Mouse (Mus musculus): ENCODE measurements around the gene Ly6g6c. TPM values are rescaled to one million over a fixed set of nuclear protein-coding genes. Genes with fewer than 3 reads are reported as not detected.

Ly6g6c gene
- polyA plus RNA-seq, 1 experiment, result 0.15 TPM

DNA sequence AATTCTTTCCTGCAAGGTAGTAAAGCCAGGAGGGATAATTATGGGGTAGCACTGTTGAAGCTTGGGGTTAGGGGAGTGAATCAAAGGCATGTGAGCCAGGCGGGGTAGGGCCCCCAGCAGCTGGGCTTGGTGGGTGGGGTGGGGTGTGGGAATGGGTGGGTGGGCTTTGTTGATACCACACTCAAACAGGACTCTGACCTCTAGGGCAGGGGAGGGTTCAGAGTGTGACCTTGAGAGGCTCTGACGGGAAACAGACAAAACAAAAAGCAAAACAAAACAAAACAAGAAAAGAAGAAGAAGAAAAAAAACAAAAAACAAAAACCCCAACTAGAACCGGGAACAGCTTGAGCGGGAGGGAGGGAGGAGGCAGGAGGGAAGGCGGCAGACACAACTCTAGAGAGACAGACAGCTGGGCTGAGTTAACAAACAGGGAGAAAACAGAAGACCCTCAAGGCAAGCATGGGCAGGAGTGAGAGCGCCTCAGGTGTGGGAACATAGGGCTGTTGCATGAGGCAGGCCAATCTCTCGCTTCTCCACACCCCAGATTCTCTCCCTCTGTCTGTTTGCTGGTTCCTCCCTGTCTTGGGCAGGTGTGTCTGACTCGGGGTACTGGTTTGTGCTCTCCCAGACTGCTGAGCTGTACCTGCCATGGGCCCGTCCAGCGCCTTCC is 11.5 kb downstream of the Ly6g6c start, which contains the start of gene Ly6g6e:
Ly6g6e (plus strand) TSS at position 396 of the 670 bp plus-strand sequence.
- peaks cover 45% of the 10 kb centered on the region for H3K4me1 ChIP-seq (ENCODE audit: control insufficient read depth, insufficient read depth, low read length)
- WGBS, result 54% methylated on average over 10 of the region's 10 CpGs
- no peaks in the 10 kb centered on the region for H3K27me3 ChIP-seq (ENCODE audit: control insufficient read depth, insufficient read depth, low read length)
- peak within 1 kb of the TSS; percentile 51 for H3K4me3 ChIP-seq (replicated peaks; ENCODE audit: insufficient read depth, low read depth, low read length)
- TF ChIP-seq POLR2A (IDR thresholded peaks at IDR 0.05; ENCODE audit: borderline replicate concordance, insufficient read depth, low read length) (no peak), CTCF (IDR thresholded peaks at IDR 0.05; ENCODE audit: borderline replicate concordance, insufficient read depth, low read depth, low read length) (no peak)
- no peak for DNase-seq
- peak within 1 kb of the TSS; percentile 19; the same call in 1 of the 2 replicates for H3K27ac ChIP-seq (ENCODE audit: insufficient read depth, low read length)

GRCm38 (mm10) chr17:35077285-35077684 is 12.1 kb downstream of the Ly6g6c start:
- 35% methylated on average over 2 of the region's 2 CpGs for WGBS
- TF ChIP-seq CTCF (IDR thresholded peaks at IDR 0.05; ENCODE audit: borderline replicate concordance, insufficient read depth, low read depth, low read length) (no peak), POLR2A (IDR thresholded peaks at IDR 0.05; ENCODE audit: borderline replicate concordance, insufficient read depth, low read length) (no peak)
- Histone ChIP-seq H3K4me3 (replicated peaks; ENCODE audit: insufficient read depth, low read depth, low read length) (no peak overlapping the region), H3K27ac (ENCODE audit: insufficient read depth, low read length) (0 out of 2 replicates have a peak overlapping the region, but pooled peaks have one; percentile 19), H3K4me1 (ENCODE audit: control insufficient read depth, insufficient read depth, low read length) (peaks cover 44% of the 10 kb centered on the region), H3K27me3 (ENCODE audit: control insufficient read depth, insufficient read depth, low read length) (no peaks in the 10 kb centered on the region)
- DNase-seq, result peak in 1 of 2 experiments; percentile 26

- no peaks in the 10 kb centered on the region for H3K27me3 ChIP-seq (ENCODE audit: control insufficient read depth, insufficient read depth, low read length)
- peak within 1 kb of the TSS; percentile 19; the same call in 1 of the 2 replicates for H3K27ac ChIP-seq (ENCODE audit: insufficient read depth, low read length)
- H3K4me3 ChIP-seq (replicated peaks; ENCODE audit: insufficient read depth, low read depth, low read length), result peak within 1 kb of the TSS; percentile 51
- peaks cover 41% of the 10 kb centered on the region for H3K4me1 ChIP-seq (ENCODE audit: control insufficient read depth, insufficient read depth, low read length)
- 17% methylated on average over 14 of the region's 14 CpGs for WGBS
- DNase-seq, result peak; percentile 37 to 67
- TF ChIP-seq CTCF (IDR thresholded peaks at IDR 0.05; ENCODE audit: borderline replicate concordance, insufficient read depth, low read depth, low read length) (peak; percentile 46; the same call in 1 of the 2 replicates), POLR2A (IDR thresholded peaks at IDR 0.05; ENCODE audit: borderline replicate concordance, insufficient read depth, low read length) (peak; percentile 27; the same call in 1 of the 2 replicates)
These were observed 12.6 kb downstream of the Ly6g6c start, which contains the start of gene Ly6g6d for GRCm38 (mm10) chr17:35077786-35078233. Ly6g6d (minus strand) TSS chr17:35078065.

DNA sequence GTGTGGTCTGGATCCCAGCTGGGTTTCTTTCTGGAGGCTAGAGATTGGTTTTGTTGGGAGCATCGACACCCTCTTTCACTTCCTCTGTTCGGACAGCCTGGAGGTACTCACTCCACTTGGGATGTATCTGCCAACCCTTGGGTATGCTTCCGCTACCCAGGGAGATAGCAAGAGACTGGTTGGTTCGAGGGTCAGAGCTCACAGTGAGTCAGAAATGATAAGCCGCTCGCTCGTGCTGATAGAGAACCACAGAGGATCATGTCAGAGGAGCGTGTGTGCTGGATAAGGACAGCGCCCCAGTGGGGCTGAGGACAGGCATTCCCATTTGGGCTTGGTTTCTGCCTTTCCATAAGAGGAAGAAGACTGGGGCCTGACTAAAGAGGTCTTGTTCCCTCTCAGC is 14.6 kb downstream of the Ly6g6c start:
- WGBS, result 55% methylated on average over 9 of the region's 9 CpGs
- H3K4me1 ChIP-seq (ENCODE audit: control insufficient read depth, insufficient read depth, low read length), result peaks cover 41% of the 10 kb centered on the region
- H3K27ac ChIP-seq (ENCODE audit: insufficient read depth, low read length), result no peak overlapping the region
- no peak for DNase-seq
- H3K4me3 ChIP-seq (replicated peaks; ENCODE audit: insufficient read depth, low read depth, low read length), result no peak overlapping the region
- TF ChIP-seq POLR2A (IDR thresholded peaks at IDR 0.05; ENCODE audit: borderline replicate concordance, insufficient read depth, low read length) (no peak), CTCF (IDR thresholded peaks at IDR 0.05; ENCODE audit: borderline replicate concordance, insufficient read depth, low read depth, low read length) (no peak)
- no peaks in the 10 kb centered on the region for H3K27me3 ChIP-seq (ENCODE audit: control insufficient read depth, insufficient read depth, low read length)

DNA sequence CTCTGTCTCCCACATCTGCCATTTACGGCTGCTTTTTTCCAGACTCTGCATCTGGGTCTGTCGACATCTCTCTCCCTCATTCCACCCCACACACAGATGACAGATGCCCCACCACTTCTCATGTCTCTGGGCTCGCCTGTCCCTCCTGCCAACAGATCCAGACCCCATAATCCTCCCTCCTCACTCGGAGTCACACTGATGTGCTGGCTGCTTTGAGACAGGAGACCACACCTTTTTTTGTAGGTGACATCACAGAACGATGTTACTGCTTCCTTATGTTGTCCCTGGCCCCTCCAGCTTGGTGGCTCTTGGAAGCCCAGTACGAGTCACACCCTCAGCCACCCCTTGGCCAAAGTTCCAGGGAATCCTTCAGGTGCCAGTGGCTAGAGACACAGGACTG is 15.1 kb downstream of the Ly6g6c start:
- no peaks in the 10 kb centered on the region for H3K27me3 ChIP-seq (ENCODE audit: control insufficient read depth, insufficient read depth, low read length)

GRCm38 (mm10) chr17:35080710-35081109 is 15.5 kb downstream of the Ly6g6c start:
- peak overlapping the region; percentile 23; the same call in 1 of the 2 replicates for H3K27ac ChIP-seq (ENCODE audit: insufficient read depth, low read length)
- DNase-seq, result no peak
- 73% methylated on average over 4 of the region's 4 CpGs for WGBS
- no peak for TF ChIP-seq CTCF (IDR thresholded peaks at IDR 0.05; ENCODE audit: borderline replicate concordance, insufficient read depth, low read depth, low read length)
- TF ChIP-seq POLR2A (IDR thresholded peaks at IDR 0.05; ENCODE audit: borderline replicate concordance, insufficient read depth, low read length), result no peak
- H3K27me3 ChIP-seq (ENCODE audit: control insufficient read depth, insufficient read depth, low read length), result no peaks in the 10 kb centered on the region
- H3K4me1 ChIP-seq (ENCODE audit: control insufficient read depth, insufficient read depth, low read length), result peaks cover 41% of the 10 kb centered on the region
- no peak overlapping the region for H3K4me3 ChIP-seq (replicated peaks; ENCODE audit: insufficient read depth, low read depth, low read length)

More for the DNA sequence above, 15.1 kb downstream of the Ly6g6c start:
- H3K27ac ChIP-seq (ENCODE audit: insufficient read depth, low read length), result no peak overlapping the region
- peaks cover 41% of the 10 kb centered on the region for H3K4me1 ChIP-seq (ENCODE audit: control insufficient read depth, insufficient read depth, low read length)
- no peak overlapping the region for H3K4me3 ChIP-seq (replicated peaks; ENCODE audit: insufficient read depth, low read depth, low read length)
- DNase-seq, result no peak
- 72% methylated on average over 6 of the region's 6 CpGs for WGBS
- TF ChIP-seq POLR2A (IDR thresholded peaks at IDR 0.05; ENCODE audit: borderline replicate concordance, insufficient read depth, low read length), result no peak
- no peak for TF ChIP-seq CTCF (IDR thresholded peaks at IDR 0.05; ENCODE audit: borderline replicate concordance, insufficient read depth, low read depth, low read length)

- Histone ChIP-seq H3K4me1 (ENCODE audit: control insufficient read depth, insufficient read depth, low read length) (peaks cover 28% of the 10 kb centered on the region), H3K27ac (ENCODE audit: insufficient read depth, low read length) (peak overlapping the region; percentile 82), H3K4me3 (replicated peaks; ENCODE audit: insufficient read depth, low read depth, low read length) (peak overlapping the region; percentile 37), H3K27me3 (ENCODE audit: control insufficient read depth, insufficient read depth, low read length) (no peaks in the 10 kb centered on the region)
- TF ChIP-seq CTCF (IDR thresholded peaks at IDR 0.05; ENCODE audit: borderline replicate concordance, insufficient read depth, low read depth, low read length) (no peak), POLR2A (IDR thresholded peaks at IDR 0.05; ENCODE audit: borderline replicate concordance, insufficient read depth, low read length) (peak; percentile 8; the same call in 1 of the 2 replicates)
- 24% methylated on average over 16 of the region's 16 CpGs for WGBS
- peak; percentile 80 to 85 for DNase-seq
These were observed 17.8 kb downstream of the Ly6g6c start for GRCm38 (mm10) chr17:35082841-35083576.
